Mouse (Mus musculus): ENCODE results near the gene Chrnb1. TPM values are rescaled to one million over a fixed set of nuclear protein-coding genes. Genes with fewer than 3 reads are reported as not detected.

The Chrnb1 gene
- polyA plus RNA-seq, 1 experiment from 2014 or later: 18.6 TPM

DNA sequence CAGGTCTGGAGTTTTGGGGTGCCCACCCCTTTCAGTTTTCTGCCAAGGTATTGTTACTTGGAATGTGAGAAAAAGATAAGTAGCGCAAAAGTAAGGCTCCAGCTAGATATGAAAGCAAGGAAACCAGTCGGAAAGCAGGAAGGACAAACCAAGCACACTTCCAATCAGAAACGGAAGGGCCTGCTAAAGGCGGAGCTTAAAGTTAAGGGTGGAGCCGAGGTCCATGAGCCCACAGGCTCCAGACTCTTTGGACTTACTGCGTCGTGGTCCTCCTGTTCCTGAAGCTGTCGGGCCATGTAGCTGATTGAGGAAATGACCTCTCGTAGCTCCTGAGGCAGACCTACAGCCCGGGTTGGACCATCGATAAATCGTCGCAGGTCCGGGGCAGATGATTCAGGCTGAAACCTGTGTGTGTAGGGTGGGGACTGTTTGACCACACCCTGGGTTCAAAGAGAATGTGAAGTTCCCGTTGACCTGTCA lies 10.9 kb downstream of the Chrnb1 start:
- H3K27ac ChIP-seq (ENCODE audit: low read length): 0 out of 2 replicates have a peak overlapping the region, but pooled peaks have one; percentile 2
- H3K36me3 ChIP-seq (ENCODE audit: control insufficient read depth, insufficient read depth, low read length): no peaks in the 10 kb centered on the region
- no peaks in the 10 kb centered on the region for H3K9me3 ChIP-seq (ENCODE audit: control insufficient read depth, low read length)
- 26% methylated on average over 15 of the region's 15 CpGs for WGBS
- H3K9ac ChIP-seq (ENCODE audit: low read length): peak overlapping the region; percentile 44; the same call in 1 of the 2 replicates
- H3K4me3 ChIP-seq (ENCODE audit: low read length): peak overlapping the region; percentile 25
- peak overlapping the region; percentile 55 for H3K4me2 ChIP-seq (ENCODE audit: low read depth, low read length)
- ATAC-seq (ENCODE audit: low read depth): peak; percentile 77
- no peaks in the 10 kb centered on the region for H3K27me3 ChIP-seq (ENCODE audit: control insufficient read depth, insufficient read depth, low read depth, low read length)
- H3K4me1 ChIP-seq (replicated peaks; ENCODE audit: control insufficient read depth, insufficient read depth, low read length): peaks cover 4% of the 10 kb centered on the region

GRCm38 (mm10) chr11:69781828-69782227 lies 13.9 kb downstream of the Chrnb1 start:
- no peak overlapping the region for H3K4me3 ChIP-seq (ENCODE audit: low read length)
- no peak overlapping the region for H3K4me2 ChIP-seq (ENCODE audit: low read depth, low read length)
- H3K27ac ChIP-seq (ENCODE audit: low read length): no peak overlapping the region
- no peak for ATAC-seq (ENCODE audit: low read depth)
- peaks cover 10% of the 10 kb centered on the region for H3K4me1 ChIP-seq (replicated peaks; ENCODE audit: control insufficient read depth, insufficient read depth, low read length)
- H3K36me3 ChIP-seq (ENCODE audit: control insufficient read depth, insufficient read depth, low read length): no peaks in the 10 kb centered on the region
- H3K9me3 ChIP-seq (ENCODE audit: control insufficient read depth, low read length): no peaks in the 10 kb centered on the region
- no peaks in the 10 kb centered on the region for H3K27me3 ChIP-seq (ENCODE audit: control insufficient read depth, insufficient read depth, low read depth, low read length)
- WGBS: 27% methylated on average over 4 of the region's 4 CpGs
- no peak overlapping the region for H3K9ac ChIP-seq (ENCODE audit: low read length)

DNA sequence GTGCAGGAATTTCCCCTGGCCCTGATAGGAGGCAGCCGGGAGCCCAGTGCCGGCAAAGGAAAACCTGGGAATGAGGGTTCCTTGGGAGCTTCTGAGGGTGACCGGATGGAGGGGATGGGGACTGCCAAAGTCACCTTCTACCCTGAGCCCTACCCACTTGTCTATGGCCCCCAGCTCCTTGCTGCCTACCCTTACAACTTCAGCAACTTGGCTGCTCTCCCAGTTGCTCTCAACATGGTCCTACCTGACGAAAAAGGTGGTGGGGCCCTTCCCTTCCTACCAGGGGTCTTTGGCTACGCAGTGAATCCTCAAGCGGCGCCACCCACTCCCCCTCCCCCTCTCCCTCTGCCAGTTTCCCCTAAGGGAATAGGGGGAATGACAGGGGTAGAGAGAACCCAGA lies 16.8 kb downstream of the Chrnb1 start:
- WGBS: 42% methylated on average over 7 of the region's 7 CpGs
- Histone ChIP-seq H3K4me1 (replicated peaks; ENCODE audit: control insufficient read depth, insufficient read depth, low read length) (peaks cover 6% of the 10 kb centered on the region), H3K27me3 (ENCODE audit: control insufficient read depth, insufficient read depth, low read depth, low read length) (no peaks in the 10 kb centered on the region), H3K4me3 (ENCODE audit: low read length) (no peak overlapping the region), H3K9ac (ENCODE audit: low read length) (no peak overlapping the region), H3K9me3 (ENCODE audit: control insufficient read depth, low read length) (no peaks in the 10 kb centered on the region), H3K27ac (ENCODE audit: low read length) (no peak overlapping the region), H3K4me2 (ENCODE audit: low read depth, low read length) (no peak overlapping the region), H3K36me3 (ENCODE audit: control insufficient read depth, insufficient read depth, low read length) (0 out of 2 replicates have a peak, but pooled peaks cover 4% of the 10 kb centered on the region)
- peak; percentile 57 for ATAC-seq (ENCODE audit: low read depth)

- Histone ChIP-seq H3K4me3 (ENCODE audit: low read length) (no peak overlapping the region), H3K4me2 (ENCODE audit: low read depth, low read length) (no peak overlapping the region), H3K9ac (ENCODE audit: low read length) (no peak overlapping the region)
These were observed 17.3 kb downstream of the Chrnb1 start for GRCm38 (mm10) chr11:69778258-69778982.

DNA sequence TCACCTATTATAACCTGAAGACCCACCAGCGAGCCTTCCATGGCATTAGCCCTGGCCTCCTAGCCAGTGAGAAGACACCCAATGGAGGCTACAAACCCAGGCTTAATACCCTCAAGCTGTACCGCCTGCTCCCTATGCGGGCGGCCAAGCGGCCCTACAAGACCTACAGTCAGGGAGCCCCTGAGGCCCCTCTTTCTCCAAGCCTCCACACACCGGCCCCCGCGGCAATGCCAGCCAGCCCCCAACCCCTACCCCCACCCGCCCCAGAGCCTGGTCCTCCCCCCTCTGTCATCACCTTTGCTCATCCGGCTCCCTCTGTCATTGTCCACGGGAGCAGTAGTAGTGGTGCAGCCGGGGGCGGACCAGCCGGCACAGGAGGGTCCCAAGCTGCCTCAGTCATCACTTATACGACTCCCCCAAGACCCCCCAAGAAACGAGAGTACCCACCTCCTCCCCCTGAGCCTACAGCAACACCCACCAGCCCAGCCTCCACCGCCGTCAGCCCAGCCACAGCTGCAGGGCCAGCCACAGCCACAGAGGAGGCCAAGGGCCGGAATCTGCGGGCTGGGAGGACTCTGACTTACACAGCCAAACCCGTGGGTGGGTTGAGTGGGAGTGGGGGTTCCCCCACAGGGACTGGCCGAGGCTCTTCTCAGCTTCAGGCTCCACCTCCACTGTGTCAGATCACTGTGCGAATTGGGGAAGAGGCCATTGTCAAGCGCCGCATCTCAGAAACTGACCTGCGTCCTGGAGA lies 18.1 kb downstream of the Chrnb1 start:
- 0 out of 2 replicates have a peak, but pooled peaks have one; percentile 23 for ATAC-seq (ENCODE audit: low read depth)
- no peak overlapping the region for H3K4me3 ChIP-seq (ENCODE audit: low read length)
- H3K27me3 ChIP-seq (ENCODE audit: control insufficient read depth, insufficient read depth, low read depth, low read length): no peaks in the 10 kb centered on the region
- H3K4me1 ChIP-seq (replicated peaks; ENCODE audit: control insufficient read depth, insufficient read depth, low read length): peaks cover 6% of the 10 kb centered on the region
- 0 out of 2 replicates have a peak, but pooled peaks cover 4% of the 10 kb centered on the region for H3K36me3 ChIP-seq (ENCODE audit: control insufficient read depth, insufficient read depth, low read length)
- H3K27ac ChIP-seq (ENCODE audit: low read length): no peak overlapping the region
- H3K4me2 ChIP-seq (ENCODE audit: low read depth, low read length): no peak overlapping the region
- no peaks in the 10 kb centered on the region for H3K9me3 ChIP-seq (ENCODE audit: control insufficient read depth, low read length)
- H3K9ac ChIP-seq (ENCODE audit: low read length): no peak overlapping the region
- 59% methylated on average over 26 of the region's 26 CpGs for WGBS

More at GRCm38 (mm10) chr11:69778258-69778982, 17.3 kb downstream of the Chrnb1 start:
- Histone ChIP-seq H3K4me1 (replicated peaks; ENCODE audit: control insufficient read depth, insufficient read depth, low read length) (peaks cover 6% of the 10 kb centered on the region), H3K27ac (ENCODE audit: low read length) (no peak overlapping the region), H3K27me3 (ENCODE audit: control insufficient read depth, insufficient read depth, low read depth, low read length) (no peaks in the 10 kb centered on the region), H3K9me3 (ENCODE audit: control insufficient read depth, low read length) (no peaks in the 10 kb centered on the region), H3K36me3 (ENCODE audit: control insufficient read depth, insufficient read depth, low read length) (0 out of 2 replicates have a peak, but pooled peaks cover 4% of the 10 kb centered on the region)
- peak; percentile 35 for ATAC-seq (ENCODE audit: low read depth)
- WGBS: 65% methylated on average over 23 of the region's 23 CpGs

DNA sequence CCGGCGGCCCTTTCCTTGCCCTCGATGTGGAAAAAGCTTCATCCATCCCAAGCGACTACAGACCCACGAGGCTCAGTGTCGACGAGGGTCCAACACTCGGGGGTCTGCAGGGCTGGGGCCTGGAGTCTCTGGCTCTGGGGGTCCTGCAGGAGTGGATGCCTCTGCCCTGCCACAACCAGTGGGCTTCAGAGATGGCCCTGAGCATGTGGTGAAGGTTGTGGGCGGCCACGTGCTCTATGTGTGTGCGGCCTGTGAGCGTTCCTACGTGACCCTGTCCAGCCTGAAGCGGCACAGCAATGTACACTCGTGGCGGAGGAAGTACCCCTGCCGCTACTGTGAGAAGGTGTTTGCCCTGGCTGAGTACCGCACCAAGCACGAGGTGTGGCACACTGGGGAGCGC lies 19.3 kb downstream of the Chrnb1 start:
- Histone ChIP-seq H3K27ac (ENCODE audit: low read length) (no peak overlapping the region), H3K4me3 (ENCODE audit: low read length) (no peak overlapping the region), H3K4me2 (ENCODE audit: low read depth, low read length) (no peak overlapping the region), H3K4me1 (replicated peaks; ENCODE audit: control insufficient read depth, insufficient read depth, low read length) (peaks cover 6% of the 10 kb centered on the region), H3K27me3 (ENCODE audit: control insufficient read depth, insufficient read depth, low read depth, low read length) (no peaks in the 10 kb centered on the region), H3K9me3 (ENCODE audit: control insufficient read depth, low read length) (no peaks in the 10 kb centered on the region), H3K9ac (ENCODE audit: low read length) (no peak overlapping the region), H3K36me3 (ENCODE audit: control insufficient read depth, insufficient read depth, low read length) (0 out of 2 replicates have a peak, but pooled peaks cover 4% of the 10 kb centered on the region)
- ATAC-seq (ENCODE audit: low read depth): no peak
- 79% methylated on average over 20 of the region's 20 CpGs for WGBS

- peaks cover 6% of the 10 kb centered on the region for H3K4me1 ChIP-seq (replicated peaks; ENCODE audit: control insufficient read depth, insufficient read depth, low read length)
- 0 out of 2 replicates have a peak, but pooled peaks cover 4% of the 10 kb centered on the region for H3K36me3 ChIP-seq (ENCODE audit: control insufficient read depth, insufficient read depth, low read length)
- H3K9me3 ChIP-seq (ENCODE audit: control insufficient read depth, low read length): no peaks in the 10 kb centered on the region
- H3K27ac ChIP-seq (ENCODE audit: low read length): no peak overlapping the region
- ATAC-seq (ENCODE audit: low read depth): no peak
- H3K4me3 ChIP-seq (ENCODE audit: low read length): no peak overlapping the region
- H3K9ac ChIP-seq (ENCODE audit: low read length): no peak overlapping the region
- WGBS: 51% methylated on average over 10 of the region's 10 CpGs
- H3K27me3 ChIP-seq (ENCODE audit: control insufficient read depth, insufficient read depth, low read depth, low read length): no peaks in the 10 kb centered on the region
- H3K4me2 ChIP-seq (ENCODE audit: low read depth, low read length): no peak overlapping the region
These were observed 20.0 kb downstream of the Chrnb1 start for GRCm38 (mm10) chr11:69775716-69776115.

DNA sequence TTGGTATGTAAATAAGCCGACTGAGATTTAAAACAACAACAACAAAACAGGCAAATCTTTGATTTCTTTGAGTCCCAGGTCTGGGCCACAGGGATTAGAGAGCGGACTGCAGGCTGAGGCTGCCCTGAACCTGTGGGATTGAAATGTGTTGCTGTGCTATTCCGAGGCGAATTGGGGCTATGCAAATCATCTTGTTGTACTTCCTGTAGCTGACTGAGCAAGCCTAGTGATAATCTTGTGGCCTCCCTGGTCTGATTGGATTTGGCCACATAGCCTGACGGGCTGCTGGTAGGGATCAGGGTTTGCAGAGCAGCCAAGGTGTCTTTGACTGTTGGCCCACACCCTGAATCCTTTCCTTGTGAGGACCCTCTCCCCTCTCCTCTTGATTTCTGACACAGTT lies 20.8 kb downstream of the Chrnb1 start:
- WGBS: 66% methylated on average over 5 of the region's 5 CpGs
- H3K9me3 ChIP-seq (ENCODE audit: control insufficient read depth, low read length): no peaks in the 10 kb centered on the region

GRCm38 (mm10) chr11:69767625-69767909 lies 28.2 kb downstream of the Chrnb1 start:
- Histone ChIP-seq H3K27ac (ENCODE audit: low read length) (no peak overlapping the region), H3K9ac (ENCODE audit: low read length) (no peak overlapping the region; the same call in 1 of the 2 replicates), H3K4me2 (ENCODE audit: low read depth, low read length) (peak overlapping the region; percentile 75; the same call in 1 of the 2 replicates), H3K9me3 (ENCODE audit: control insufficient read depth, low read length) (no peaks in the 10 kb centered on the region), H3K4me1 (replicated peaks; ENCODE audit: control insufficient read depth, insufficient read depth, low read length) (peaks cover 13% of the 10 kb centered on the region), H3K4me3 (ENCODE audit: low read length) (no peak overlapping the region), H3K36me3 (ENCODE audit: control insufficient read depth, insufficient read depth, low read length) (no peaks in the 10 kb centered on the region), H3K27me3 (ENCODE audit: control insufficient read depth, insufficient read depth, low read depth, low read length) (no peaks in the 10 kb centered on the region)
- WGBS: 43% methylated on average over 4 of the region's 4 CpGs
- no peak for ATAC-seq (ENCODE audit: low read depth)

More for the DNA sequence above, 20.8 kb downstream of the Chrnb1 start:
- Histone ChIP-seq H3K4me2 (ENCODE audit: low read depth, low read length) (no peak overlapping the region), H3K4me1 (replicated peaks; ENCODE audit: control insufficient read depth, insufficient read depth, low read length) (peaks cover 6% of the 10 kb centered on the region), H3K27me3 (ENCODE audit: control insufficient read depth, insufficient read depth, low read depth, low read length) (no peaks in the 10 kb centered on the region), H3K36me3 (ENCODE audit: control insufficient read depth, insufficient read depth, low read length) (0 out of 2 replicates have a peak, but pooled peaks cover 4% of the 10 kb centered on the region), H3K9ac (ENCODE audit: low read length) (no peak overlapping the region), H3K27ac (ENCODE audit: low read length) (no peak overlapping the region), H3K4me3 (ENCODE audit: low read length) (no peak overlapping the region)
- ATAC-seq (ENCODE audit: low read depth): no peak
